Mouse (Mus musculus) G1E (cell line): ENCODE measurements at regions not wholly inside any gene's neighbourhood (a gene's known extent, or its start where the extent isn't known, plus 50 kb on each side); places are given as distances from the start of the nearest gene placed in this dataset.

Experiments used
- ATAC-seq: 2 replicates; pipeline ENCODE4 v1.8.0; 2016; ENCODE audit warnings: mild to moderate bottlenecking; ENCODE audit not compliant: insufficient number of reproducible peaks, poor library complexity, low FRiP score, severe bottlenecking; ENCODE audit errors: extremely low read depth
- DNase-seq: peaks from one replicate; pipeline ENCODE4 v3.0.0; 2012; ENCODE audit warnings: low spot score
- H3K27me3 ChIP-seq: 2 replicates; pipeline ENCODE4 v1.6.1; 2012; ENCODE audit warnings: mild to moderate bottlenecking, low read length, inconsistent platforms; ENCODE audit not compliant: insufficient read depth
- H3K36me3 ChIP-seq: replicated peaks from 2 replicates; pipeline ENCODE3; 2012; ENCODE audit warnings: mild to moderate bottlenecking, inconsistent platforms
- H3K4me1 ChIP-seq: 2 replicates; pipeline ENCODE4 v1.6.1; 2012; ENCODE audit warnings: low read depth, low read length, inconsistent platforms, mixed read lengths; ENCODE audit not compliant: insufficient read depth
- H3K4me3 ChIP-seq: 2 replicates; pipeline ENCODE4 v1.5.1; 2012; ENCODE audit warnings: low read depth, mild to moderate bottlenecking, inconsistent platforms, low read length, moderate library complexity, mixed read lengths
- H3K9me3 ChIP-seq: replicated peaks from 2 replicates; pipeline ENCODE4 v1.6.1; 2012; ENCODE audit warnings: inconsistent platforms
- CTCF ChIP-seq: IDR thresholded peaks from 2 replicates; pipeline ENCODE4 v1.5.1; 2012; ENCODE audit warnings: low read depth, low read length, inconsistent platforms, mixed read lengths
- GATA1 ChIP-seq: IDR thresholded peaks from 2 replicates; pipeline ENCODE4 v1.6.1; 2012; ENCODE audit warnings: borderline replicate concordance, low read length, inconsistent platforms, mixed read lengths
- GATA2 ChIP-seq: IDR thresholded peaks from 2 replicates; pipeline ENCODE4 v1.6.1; 2012; ENCODE audit warnings: low read depth, low read length, inconsistent platforms, borderline replicate concordance
- POLR2AphosphoS5 ChIP-seq: IDR thresholded peaks from 2 replicates; pipeline ENCODE4 v1.6.1; 2012; ENCODE audit warnings: low read depth, low read length, inconsistent platforms; ENCODE audit not compliant: insufficient replicate concordance
- TAL1 ChIP-seq: conservative IDR thresholded peaks from 2 replicates; pipeline ENCODE4 v1.6.1; 2012; ENCODE audit warnings: low read depth, low read length, inconsistent platforms, mixed read lengths

DNA sequence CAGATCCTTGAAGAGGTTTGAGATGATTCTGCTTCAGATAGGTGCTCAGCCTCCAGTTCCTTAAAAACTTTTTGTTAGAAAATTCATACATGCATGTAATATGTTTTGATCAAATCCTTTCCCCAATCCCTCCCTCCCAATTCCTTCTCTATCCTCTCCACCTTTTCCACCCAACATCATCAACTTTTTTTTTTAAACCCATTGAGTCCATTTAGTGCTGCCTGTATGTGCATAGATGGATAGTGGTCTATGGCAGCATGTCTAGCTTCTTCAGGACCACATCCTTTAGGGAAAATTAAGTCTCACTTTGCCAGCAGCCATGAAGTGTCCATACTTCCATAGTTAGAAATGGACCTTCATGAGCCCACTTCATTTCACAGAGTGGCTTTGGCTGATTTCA, 167.2 kb upstream of the Klhl29 start:
- Histone ChIP-seq H3K4me1 (no peaks in the 10 kb centered on the region), H3K4me3 (no peak overlapping the region)
- no peak for ATAC-seq

DNA sequence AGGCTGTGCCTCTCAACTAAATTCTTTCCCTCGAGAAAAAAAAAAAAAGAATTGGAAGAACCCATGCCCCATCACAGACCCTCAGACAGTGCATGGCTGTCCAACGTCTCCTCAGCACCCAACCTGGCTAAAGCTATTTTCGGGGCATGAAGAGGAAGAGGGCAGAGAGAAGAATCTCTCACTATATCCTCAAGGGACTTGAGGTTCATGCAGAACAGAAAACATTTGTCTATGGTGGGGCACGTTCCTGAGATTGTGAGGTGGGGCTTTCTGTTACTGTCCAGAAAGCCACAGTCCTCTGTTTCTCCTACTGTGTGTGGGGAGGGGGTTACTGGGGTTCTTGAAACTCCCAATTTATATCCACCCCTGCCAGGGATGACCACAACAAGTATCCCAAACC, 120.8 kb upstream of the Klhl29 start:
- Histone ChIP-seq H3K4me1 (no peaks in the 10 kb centered on the region), H3K36me3 (no peaks in the 10 kb centered on the region), H3K27me3 (no peaks in the 10 kb centered on the region), H3K4me3 (no peak overlapping the region), H3K9me3 (peaks cover 5% of the 10 kb centered on the region)
- ATAC-seq (no peak), DNase-seq (no peak)
- TF ChIP-seq CTCF (no peak), GATA2 (no peak), GATA1 (no peak), TAL1 (no peak), POLR2AphosphoS5 (no peak)

More for the DNA sequence above, 167.2 kb upstream of the Klhl29 start:
- TF ChIP-seq CTCF (no peak), POLR2AphosphoS5 (no peak), TAL1 (no peak), GATA2 (no peak), GATA1 (no peak)
- peaks cover 3% of the 10 kb centered on the region for H3K9me3 ChIP-seq
- DNase-seq = no peak
- H3K36me3 ChIP-seq = no peaks in the 10 kb centered on the region
- H3K27me3 ChIP-seq = no peaks in the 10 kb centered on the region

GRCm38 (mm10) chr12:5494657-5495512, 119.4 kb upstream of the Klhl29 start:
- no peak for TF ChIP-seq TAL1
- no peak for TF ChIP-seq CTCF
- no peak for TF ChIP-seq GATA1
- TF ChIP-seq POLR2AphosphoS5 = no peak
- no peak for TF ChIP-seq GATA2
- Histone ChIP-seq H3K4me1 (no peaks in the 10 kb centered on the region), H3K9me3 (peaks cover 3% of the 10 kb centered on the region; the same call in 1 of the 2 replicates), H3K4me3 (no peak overlapping the region), H3K36me3 (no peaks in the 10 kb centered on the region), H3K27me3 (no peaks in the 10 kb centered on the region)
- DNase-seq = no peak
- ATAC-seq = no peak

DNA sequence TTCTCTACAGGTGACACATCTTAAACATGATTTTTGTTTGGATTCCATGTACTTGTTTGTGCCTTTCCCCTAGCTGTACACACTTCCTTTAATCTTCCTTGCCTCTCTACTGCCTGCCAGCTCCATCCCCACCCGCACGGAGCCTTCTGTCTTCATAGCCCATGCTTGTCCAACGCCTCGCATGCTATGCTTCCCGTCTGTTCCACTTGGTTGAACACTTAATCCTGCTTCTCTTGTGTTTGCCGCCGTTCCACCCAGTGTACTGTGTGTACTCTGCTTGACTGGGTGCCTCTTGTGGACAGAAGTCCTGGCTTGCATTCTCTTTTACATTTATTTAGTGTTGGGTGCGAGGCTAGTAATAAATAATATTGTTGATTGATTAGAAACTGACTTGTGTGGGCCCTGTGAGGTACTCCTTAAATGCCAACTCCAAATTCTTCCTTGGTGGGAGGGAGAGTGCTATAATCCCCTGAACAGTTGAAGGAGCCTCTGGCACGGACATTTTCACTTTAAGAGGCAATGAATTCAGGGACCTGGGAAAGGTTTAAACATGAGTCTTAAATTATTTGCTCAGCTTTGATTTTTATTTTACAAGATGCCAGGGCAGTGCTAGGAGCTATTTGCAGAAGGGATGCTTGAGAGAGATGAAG, 88.9 kb upstream of the Klhl29 start:
- Histone ChIP-seq H3K9me3 (peaks cover 23% of the 10 kb centered on the region), H3K27me3 (no peaks in the 10 kb centered on the region), H3K4me3 (no peak overlapping the region), H3K36me3 (no peaks in the 10 kb centered on the region), H3K4me1 (no peaks in the 10 kb centered on the region)
- ATAC-seq (no peak), DNase-seq (no peak)
- TF ChIP-seq POLR2AphosphoS5 (no peak), CTCF (no peak), GATA1 (no peak), TAL1 (no peak), GATA2 (no peak)

DNA sequence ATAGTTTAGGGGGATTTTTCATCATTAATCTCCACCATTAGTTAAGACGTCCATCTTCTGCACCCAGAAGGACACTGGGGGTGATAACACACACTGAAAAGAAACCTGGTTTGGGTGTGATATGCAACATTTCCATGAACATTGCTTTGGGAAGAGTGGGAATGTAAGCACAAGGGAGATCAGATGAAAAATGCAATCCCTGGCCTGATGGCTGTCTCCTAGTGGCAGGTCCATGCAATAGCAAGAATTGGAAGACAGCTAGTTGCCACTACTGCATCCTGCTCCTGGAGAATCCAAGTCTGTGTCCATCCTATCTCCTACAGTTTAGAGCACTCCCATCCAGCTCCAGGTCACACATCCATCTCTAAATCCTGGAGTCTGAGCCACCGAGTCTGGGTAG, 77.7 kb upstream of the Klhl29 start:
- H3K9me3 ChIP-seq = peaks cover 30% of the 10 kb centered on the region
- DNase-seq (no peak), ATAC-seq (no peak)
- no peaks in the 10 kb centered on the region for H3K27me3 ChIP-seq
- H3K4me3 ChIP-seq = no peak overlapping the region
- TF ChIP-seq CTCF (no peak), POLR2AphosphoS5 (no peak), TAL1 (no peak), GATA1 (no peak)
- H3K4me1 ChIP-seq = no peaks in the 10 kb centered on the region
- H3K36me3 ChIP-seq = no peaks in the 10 kb centered on the region

GRCm38 (mm10) chr12:5443730-5444129, 68.2 kb upstream of the Klhl29 start:
- TF ChIP-seq CTCF (no peak), TAL1 (no peak), POLR2AphosphoS5 (no peak), GATA1 (no peak), GATA2 (no peak)
- no peak for ATAC-seq
- no peaks in the 10 kb centered on the region for H3K4me1 ChIP-seq
- no peak for DNase-seq
- H3K4me3 ChIP-seq = no peak overlapping the region
- H3K27me3 ChIP-seq = no peaks in the 10 kb centered on the region
- H3K9me3 ChIP-seq = peaks cover 57% of the 10 kb centered on the region
- H3K36me3 ChIP-seq = no peaks in the 10 kb centered on the region
